Mouse (Mus musculus) inflammation-experienced regulatory T-cells (primary cell): ENCODE data around the gene Rpl13a. TPM values are rescaled to one million over a fixed set of nuclear protein-coding genes. Genes with fewer than 3 reads are reported as not detected.

Experiments
- polyA plus RNA-seq, 2 experiments: library from polyadenylated mRNA; unstranded; fragments of 100-300 nt; shearing (Covaris generic); gene quantifications; one replicate each; pipeline ENCODE4 v1.2.1; 2017

Rpl13a gene
- polyA plus RNA-seq = 1,000 to 10,000 TPM; 2,041 to 2,586 TPM

DNA sequence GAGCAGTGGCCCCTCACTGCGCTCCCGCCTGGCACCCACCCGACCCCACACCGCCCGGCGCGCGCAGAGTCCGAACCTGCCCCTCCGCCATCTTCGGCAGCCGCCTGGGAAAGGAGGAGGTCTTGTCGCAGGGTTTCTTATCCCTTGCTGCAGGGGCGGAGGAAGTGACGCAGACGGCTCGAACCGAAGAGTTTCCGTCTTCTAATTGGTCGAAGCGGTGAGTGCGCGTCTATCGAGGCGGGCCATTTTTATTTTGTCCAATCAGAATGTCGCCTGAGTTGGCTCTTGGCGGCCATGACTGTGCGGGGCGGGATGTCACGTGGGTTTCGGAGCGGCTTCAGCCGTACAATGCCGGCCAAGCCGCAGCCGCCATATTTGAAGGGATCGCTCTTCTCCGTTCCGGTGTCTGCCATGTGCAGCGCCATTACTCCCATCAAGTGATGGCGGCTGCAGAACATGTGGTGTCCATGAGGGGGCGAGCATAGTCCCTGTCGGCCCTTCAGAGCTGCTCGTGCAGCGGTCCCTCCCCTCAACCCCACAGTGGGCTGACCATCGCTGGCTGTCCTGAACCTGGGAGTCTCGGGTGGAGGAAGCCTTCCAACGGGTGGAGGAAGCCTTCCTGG lies at the start of gene Rpl13a:
TSS of gene Rpl13a (minus strand) at position 138 of the 623 bp plus-strand sequence.

DNA sequence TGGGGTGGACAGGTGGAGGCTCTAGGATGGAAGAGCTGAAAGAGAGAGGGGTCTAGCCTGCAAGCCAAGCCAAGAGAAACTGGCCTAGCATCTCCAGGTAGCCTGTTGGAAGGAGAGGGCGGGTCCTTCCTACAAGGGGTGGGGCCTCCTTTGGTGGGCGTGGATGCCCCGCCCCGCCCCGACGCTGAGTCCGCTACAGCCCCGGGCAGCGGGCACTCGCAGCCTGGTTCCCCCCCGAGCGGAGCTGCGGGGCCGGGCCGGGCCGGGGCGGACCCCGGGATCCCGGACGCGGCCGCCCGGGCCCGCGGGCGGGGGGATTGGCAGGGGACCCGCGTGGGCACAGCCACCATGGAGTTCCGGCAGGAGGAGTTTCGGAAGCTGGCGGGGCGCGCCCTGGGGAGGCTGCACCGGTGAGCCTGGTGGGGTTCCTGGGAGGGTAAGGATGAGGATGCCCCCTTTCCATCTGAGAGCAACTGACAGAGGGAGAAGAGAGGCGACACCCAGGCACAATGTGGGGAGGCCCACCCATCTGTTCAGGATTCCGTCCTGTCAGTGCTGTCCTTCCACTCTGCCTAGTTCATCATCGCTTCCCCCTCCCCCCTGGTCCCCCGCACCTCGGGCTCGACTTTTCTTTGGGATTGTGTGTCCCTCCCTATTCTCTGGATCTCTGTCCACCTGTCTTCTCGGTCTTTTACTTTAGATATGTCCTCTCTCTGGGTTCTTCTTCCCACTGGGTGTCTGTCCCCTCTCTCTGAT lies 35.4 kb upstream of the Rpl13a start, which contains the start of gene Slc17a7:
TSS of gene Slc17a7 (plus strand) at position 215 of the 756 bp plus-strand sequence.

GRCm38 (mm10) chr7:45154096-45154992 lies 25.8 kb upstream of the Rpl13a start, which contains the start of the genes Pih1d1 and Aldh16a1:
Gene Pih1d1 (plus strand): TSS chr7:45154303.
Gene Aldh16a1 (minus strand): TSS chr7:45154584.

GRCm38 (mm10) chr7:45135993-45136567 lies 7.5 kb upstream of the Rpl13a start, which contains the start of the genes Gm45713 and Flt3l:
Gene Gm45713 (minus strand): TSS chr7:45136231.
Gene Flt3l (minus strand): TSS chr7:45136432.

DNA sequence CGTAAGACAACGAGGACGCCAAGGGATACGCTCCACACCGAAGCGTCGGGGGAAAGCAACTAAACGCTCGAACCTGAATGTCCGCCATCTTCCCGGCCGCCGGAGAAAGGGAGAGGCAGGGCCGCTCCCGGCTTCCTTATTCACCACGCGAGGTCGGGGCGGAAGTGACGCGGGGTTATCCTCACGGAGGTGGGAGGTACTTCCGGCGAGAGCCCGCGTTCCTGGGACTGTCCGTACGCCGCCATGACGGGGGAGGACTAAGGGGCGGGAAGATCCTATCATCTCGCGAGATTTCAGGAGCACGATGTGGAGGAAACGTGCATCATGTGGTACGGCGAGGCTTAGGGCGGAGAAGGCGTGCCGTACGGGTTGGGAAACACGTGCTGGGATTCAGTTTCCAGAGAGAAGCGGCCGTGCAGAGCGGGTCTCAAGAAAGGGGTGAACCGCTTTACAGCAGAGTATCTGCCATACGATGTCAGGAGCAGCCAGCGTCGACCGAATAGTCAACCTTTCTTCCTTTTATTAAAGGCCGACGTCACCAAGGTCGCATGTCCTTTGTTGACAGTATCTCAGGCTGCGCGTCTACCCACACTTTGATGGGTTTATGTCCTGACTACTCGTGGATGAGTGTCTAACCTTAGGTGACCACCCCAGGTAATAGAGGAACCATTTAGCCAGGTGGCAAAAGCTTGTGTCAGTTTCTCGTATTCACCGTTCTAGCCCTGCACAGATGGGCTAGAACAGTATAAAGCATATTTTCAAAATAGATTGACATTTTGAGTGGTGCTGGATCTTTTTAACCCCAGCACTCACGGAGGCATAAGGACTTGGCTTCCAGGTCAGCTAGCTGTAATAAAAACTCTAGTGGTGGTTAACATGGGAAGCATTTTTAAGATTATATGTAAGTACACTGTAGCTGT lies 4.1 kb downstream of the Rpl13a start, which contains the start of gene Rps11:
TSS of gene Rps11 (minus strand) at position 216 of the 920 bp plus-strand sequence.

GRCm38 (mm10) chr7:45103652-45104180 lies 24.8 kb downstream of the Rpl13a start, which contains the start of gene Fcgrt:
Gene Fcgrt (minus strand): TSS chr7:45103851.

GRCm38 (mm10) chr7:45092048-45092447 lies 36.5 kb downstream of the Rpl13a start, which contains the start of gene Rcn3:
Gene Rcn3 (minus strand): TSS chr7:45092221.

Other genes starting within 250 kb of the Rpl13a start
- gene Med25, start 236.0 kb downstream of the Rpl13a start, polyA plus RNA-seq = 10 to 100 TPM; 54.7 to 59.9 TPM
- gene Fuz, start 232.7 kb downstream of the Rpl13a start, polyA plus RNA-seq = 10 to 100 TPM; 38.7 to 55.5 TPM
- gene Ap2a1, start 199.3 kb downstream of the Rpl13a start, polyA plus RNA-seq = 10 to 100 TPM; 56.8 to 69.1 TPM
- gene Tsks, start 185.6 kb downstream of the Rpl13a start, polyA plus RNA-seq = under 1 TPM in 1 of 2 experiments, not detected in 1; 0.97 TPM
- 1 to 10 TPM; 1.7 to 2.5 TPM for gene Cpt1c, start 153.9 kb downstream of the Rpl13a start, polyA plus RNA-seq
- gene Prmt1, start 142.2 kb downstream of the Rpl13a start, polyA plus RNA-seq = 100 to 1,000 TPM; 148 to 162 TPM
- gene Irf3, start 131.1 kb downstream of the Rpl13a start, polyA plus RNA-seq = 100 to 1,000 TPM; 224 to 233 TPM
- gene Bcl2l12, start 130.0 kb downstream of the Rpl13a start, polyA plus RNA-seq = 10 to 100 TPM; 23.6 to 30.4 TPM
- 10 to 100 TPM; 34.5 to 35.4 TPM for gene Scaf1, start 112.4 kb downstream of the Rpl13a start, polyA plus RNA-seq
- gene Rras, start 110.8 kb downstream of the Rpl13a start, polyA plus RNA-seq = 10 to 100 TPM; 30.9 to 34.3 TPM
- 1 to 10 TPM; 2.2 to 4.1 TPM for gene Prr12, start 75.9 kb downstream of the Rpl13a start, polyA plus RNA-seq
- gene Nosip, start 66.3 kb downstream of the Rpl13a start, polyA plus RNA-seq = 100 to 1,000 TPM in 1 of 2 experiments, 10 to 100 TPM in 1; 99.4 to 115 TPM
- 1 to 10 TPM; 2.7 to 4.1 TPM for gene Prrg2, start 66.1 kb downstream of the Rpl13a start, polyA plus RNA-seq
- gene Rcn3, start 36.5 kb downstream of the Rpl13a start, polyA plus RNA-seq = 10 to 100 TPM in 1 of 2 experiments, 1 to 10 TPM in 1; 3.5 to 13.7 TPM
- gene Fcgrt, start 24.9 kb downstream of the Rpl13a start, polyA plus RNA-seq = 1 to 10 TPM; 1.1 to 5.2 TPM
- 1,000 to 10,000 TPM; 2,095 to 2,158 TPM for gene Rps11, start 4.3 kb downstream of the Rpl13a start, polyA plus RNA-seq
- gene Gm45713, start 7.5 kb upstream of the Rpl13a start, polyA plus RNA-seq = not detected
- gene Flt3l, start 7.7 kb upstream of the Rpl13a start, polyA plus RNA-seq = 100 to 1,000 TPM; 207 to 313 TPM
- 10 to 100 TPM; 53.5 to 57.9 TPM for gene Pih1d1, start 25.5 kb upstream of the Rpl13a start, polyA plus RNA-seq
- gene Aldh16a1, start 25.8 kb upstream of the Rpl13a start, polyA plus RNA-seq = 10 to 100 TPM; 50.3 to 78.2 TPM
- gene Slc17a7, start 35.2 kb upstream of the Rpl13a start, polyA plus RNA-seq = under 1 TPM in 1 of 2 experiments, not detected in 1; 0.16 TPM
- not detected for gene Gfy, start 50.8 kb upstream of the Rpl13a start, polyA plus RNA-seq
- gene Pth2, start 52.2 kb upstream of the Rpl13a start, polyA plus RNA-seq = not detected
- under 1 TPM; 0.24 to 0.70 TPM for gene Ccdc155, start 76.1 kb upstream of the Rpl13a start, polyA plus RNA-seq
- 10 to 100 TPM; 23.4 to 31.7 TPM for gene Dkkl1, start 83.4 kb upstream of the Rpl13a start, polyA plus RNA-seq
- gene Tead2, start 87.0 kb upstream of the Rpl13a start, polyA plus RNA-seq = 1 to 10 TPM; 3.8 to 5.8 TPM
- gene Cd37, start 110.4 kb upstream of the Rpl13a start, polyA plus RNA-seq = 100 to 1,000 TPM; 565 to 611 TPM
- gene Slc6a16, start 112.3 kb upstream of the Rpl13a start, polyA plus RNA-seq = under 1 TPM in 1 of 2 experiments, not detected in 1; 0.40 TPM
- gene Slc6a21, start 148.8 kb upstream of the Rpl13a start, polyA plus RNA-seq = under 1 TPM; 0.18 to 0.38 TPM
- 10 to 100 TPM in 1 of 2 experiments, 1 to 10 TPM in 1; 9.5 to 13.8 TPM for gene Trpm4, start 205.0 kb upstream of the Rpl13a start, polyA plus RNA-seq
- gene Hrc, start 206.5 kb upstream of the Rpl13a start, polyA plus RNA-seq = not detected
- gene Ppfia3, start 238.3 kb upstream of the Rpl13a start, polyA plus RNA-seq = under 1 TPM; 0.36 to 0.60 TPM
- under 1 TPM in 1 of 2 experiments, not detected in 1; 0.90 TPM for gene Lin7b, start 241.8 kb upstream of the Rpl13a start, polyA plus RNA-seq